Mouse (Mus musculus) intestine, embryonic 14.5 days (tissue): Measurements from ENCODE around the gene Olfr444. TPM values are rescaled to one million over a fixed set of nuclear protein-coding genes. Genes with fewer than 3 reads are reported as not detected.

Source experiments
- ATAC-seq: fragments of 200-750 bp; cut with Nextera tagmentation; replicated peaks from 2 replicates; pipeline ENCODE4 v1.8.0; 2017; ENCODE audit warnings: low read depth, moderate number of reproducible peaks, moderate TSS enrichment, moderate library complexity; ENCODE audit not compliant: low FRiP score, low TSS enrichment
- DNase-seq: peaks from one replicate; pipeline ENCODE4 v3.0.0-alpha.2; 2018; ENCODE audit warnings: low spot score
- H3K27ac ChIP-seq: fragments of 300-500 bp; sonication (generic); 2 replicates; pipeline ENCODE4 v1.5.1; 2014; ENCODE audit warnings: low read depth, mild to moderate bottlenecking, control low read depth
- H3K27me3 ChIP-seq: fragments of 300-500 bp; sonication (generic); replicated peaks from 2 replicates; pipeline ENCODE4 v1.6.1; 2014; ENCODE audit warnings: low read length, control low read depth; ENCODE audit not compliant: control insufficient read depth, insufficient read depth
- H3K36me3 ChIP-seq: fragments of 300-500 bp; sonication (generic); 2 replicates; pipeline ENCODE4 v1.6.1; 2014; ENCODE audit warnings: low read length, control low read depth; ENCODE audit not compliant: control insufficient read depth, insufficient read depth
- H3K4me1 ChIP-seq: fragments of 300-500 bp; sonication (generic); replicated peaks from 2 replicates; pipeline ENCODE4 v1.6.1; 2014; ENCODE audit warnings: low read length, control low read depth, mixed read lengths; ENCODE audit not compliant: control insufficient read depth, insufficient read depth
- H3K4me2 ChIP-seq: fragments of 300-500 bp; sonication (generic); 2 replicates; pipeline ENCODE4 v1.6.1; 2014; ENCODE audit warnings: low read length
- H3K4me3 ChIP-seq: fragments of 300-500 bp; sonication (generic); 2 replicates; pipeline ENCODE4 v1.5.1; 2014; ENCODE audit warnings: low read depth, low read length, control low read depth, mixed read lengths
- H3K9ac ChIP-seq: fragments of 300-500 bp; sonication (generic); 2 replicates; pipeline ENCODE4 v1.6.1; 2014; ENCODE audit warnings: mild to moderate bottlenecking, low read length
- H3K9me3 ChIP-seq: fragments of 300-500 bp; sonication (generic); 2 replicates; pipeline ENCODE4 v1.6.1; 2016; ENCODE audit warnings: low read length, control low read depth; ENCODE audit not compliant: control insufficient read depth
- WGBS: fragments of 180-500 bp; shearing (Covaris S2); extraction: QIAGEN DNeasy Blood & Tissue Kit; methylation state at CpG from one replicate; pipeline ENCODE4 v1.1.7; 2014; 5-methylcytosine and 5-hydroxymethylcytosine counted together
- polyA plus RNA-seq: library from polyadenylated mRNA; unstranded; fragments of >200 nt; fragmentation: Nextera tagmentation; extraction: Ambion mirVana; gene quantifications from 2 replicates; pipeline ENCODE4 v1.2.1, GENCODE M21; 2014

Gene Olfr444
- polyA plus RNA-seq, result not detected in 2 replicates

DNA sequence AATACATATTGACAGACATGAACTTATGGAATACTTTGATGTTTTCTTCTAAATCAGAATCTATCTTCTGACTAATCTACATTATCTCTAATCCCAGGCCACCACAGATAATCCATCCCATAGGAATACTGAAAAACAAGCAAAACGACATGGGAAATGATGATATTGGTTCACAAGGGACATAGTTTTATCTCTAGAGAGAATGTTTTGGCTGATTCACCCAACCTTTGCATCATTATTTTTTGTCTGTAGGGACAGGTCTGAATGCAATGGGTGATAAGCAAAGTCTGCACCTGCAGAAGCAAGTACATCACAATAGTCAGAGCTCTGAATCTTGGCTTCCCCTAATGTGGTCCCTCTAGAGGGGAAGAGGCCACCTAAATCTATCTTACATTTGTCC, at the start of gene Olfr444:
TSS of gene Olfr444 (plus strand) at position 301 of the 400 bp plus-strand sequence.
- no peaks in the 10 kb centered on the region for H3K4me1 ChIP-seq
- no peak within 1 kb of the TSS for H3K9ac ChIP-seq
- 75% methylated on average over 1 of the region's 1 CpGs for whole genome bisulfite sequencing
- H3K9me3 ChIP-seq, result no peaks in the 10 kb centered on the region
- ATAC-seq, result no peak
- DNase-seq, result no peak
- no peak within 1 kb of the TSS for H3K27ac ChIP-seq
- no peaks in the 10 kb centered on the region for H3K36me3 ChIP-seq
- no peaks in the 10 kb centered on the region for H3K27me3 ChIP-seq
- no peak within 1 kb of the TSS for H3K4me3 ChIP-seq
- no peak within 1 kb of the TSS for H3K4me2 ChIP-seq

DNA sequence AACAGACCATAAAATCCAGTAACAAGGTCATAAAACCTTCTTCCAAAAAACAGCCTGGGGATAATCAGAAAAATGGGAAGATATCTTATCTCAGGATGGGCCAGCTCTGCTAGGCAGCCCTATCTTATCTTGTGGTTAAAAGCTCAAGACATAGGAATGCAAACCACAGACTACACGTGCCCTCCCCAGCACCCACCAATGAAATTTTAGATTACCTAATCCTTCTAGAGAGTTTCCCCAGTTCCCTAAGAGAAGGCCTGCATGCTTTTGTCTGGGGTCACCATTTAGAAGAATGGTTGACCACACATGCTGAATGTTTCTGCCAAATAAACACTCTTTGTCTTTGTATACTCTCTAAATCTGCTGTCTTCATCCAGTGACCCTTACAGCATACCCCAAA, 48.5 kb upstream of the Olfr444 start:
- no peak overlapping the region for H3K4me2 ChIP-seq
- no peak overlapping the region for H3K4me3 ChIP-seq
- H3K36me3 ChIP-seq, result no peaks in the 10 kb centered on the region
- H3K27me3 ChIP-seq, result no peaks in the 10 kb centered on the region
- no peaks in the 10 kb centered on the region for H3K9me3 ChIP-seq
- DNase-seq, result no peak
- WGBS, result 4% methylated on average over 1 of the region's 1 CpGs
- H3K9ac ChIP-seq, result no peak overlapping the region
- no peak for ATAC-seq
- no peak overlapping the region for H3K27ac ChIP-seq
- no peaks in the 10 kb centered on the region for H3K4me1 ChIP-seq

DNA sequence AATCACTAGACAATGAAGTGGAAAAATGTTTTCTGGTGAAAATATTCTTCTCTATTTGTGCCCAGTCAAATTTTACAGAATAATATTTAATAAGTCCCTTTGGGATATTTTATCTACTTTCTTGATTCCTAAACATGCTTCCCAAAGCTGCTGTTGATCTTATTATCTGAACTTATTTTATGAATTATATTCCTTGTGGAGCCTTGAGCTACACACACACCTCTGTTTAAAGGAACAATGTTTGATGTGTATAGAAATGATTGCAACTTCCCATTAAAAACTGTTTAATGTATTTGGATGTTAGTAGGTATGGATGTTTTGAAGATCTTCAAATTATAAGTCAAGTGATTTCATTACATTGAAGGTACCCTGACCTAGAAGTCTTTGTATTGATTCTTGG, 40.3 kb upstream of the Olfr444 start, which contains the start of gene Olfr447:
TSS of gene Olfr447 (plus strand) at position 301 of the 400 bp plus-strand sequence.
- ATAC-seq, result no peak
- Histone ChIP-seq H3K4me2 (no peak within 1 kb of the TSS), H3K36me3 (no peaks in the 10 kb centered on the region)

DNA sequence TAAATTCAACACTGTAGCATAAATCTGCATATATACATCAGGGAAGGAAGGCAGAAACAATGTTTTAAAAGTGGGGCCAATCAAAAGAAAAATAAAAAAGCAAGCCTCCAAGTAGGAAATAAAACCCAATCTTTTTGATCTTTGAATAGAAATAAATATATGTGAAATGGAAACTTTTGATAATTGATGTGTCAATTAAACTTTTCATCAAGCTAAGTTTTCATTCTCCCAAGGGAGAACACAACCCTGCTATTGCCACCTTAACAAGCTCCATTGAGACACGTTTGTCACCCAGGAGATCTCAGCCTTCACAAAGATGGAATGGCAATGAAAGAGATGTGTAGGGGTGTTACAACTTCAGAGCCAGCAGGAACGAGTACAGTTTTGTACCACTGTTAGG, 27.8 kb upstream of the Olfr444 start, which contains the start of gene Olfr446:
TSS of gene Olfr446 (plus strand) at position 301 of the 400 bp plus-strand sequence.
- DNase-seq (no peak), ATAC-seq (no peak)
- H3K36me3 ChIP-seq, result no peaks in the 10 kb centered on the region
- no peak within 1 kb of the TSS for H3K4me2 ChIP-seq
- H3K4me1 ChIP-seq, result no peaks in the 10 kb centered on the region
- H3K4me3 ChIP-seq, result no peak within 1 kb of the TSS
- no peaks in the 10 kb centered on the region for H3K9me3 ChIP-seq
- H3K9ac ChIP-seq, result no peak within 1 kb of the TSS
- H3K27me3 ChIP-seq, result no peaks in the 10 kb centered on the region
- 76% methylated on average over 2 of the region's 2 CpGs for WGBS
- no peak within 1 kb of the TSS for H3K27ac ChIP-seq

More for the DNA sequence above, 40.3 kb upstream of the Olfr444 start, which contains the start of gene Olfr447:
- Histone ChIP-seq H3K9me3 (no peaks in the 10 kb centered on the region), H3K27me3 (no peaks in the 10 kb centered on the region), H3K27ac (no peak within 1 kb of the TSS), H3K4me1 (no peaks in the 10 kb centered on the region), H3K4me3 (no peak within 1 kb of the TSS), H3K9ac (no peak within 1 kb of the TSS)
- no peak for DNase-seq

DNA sequence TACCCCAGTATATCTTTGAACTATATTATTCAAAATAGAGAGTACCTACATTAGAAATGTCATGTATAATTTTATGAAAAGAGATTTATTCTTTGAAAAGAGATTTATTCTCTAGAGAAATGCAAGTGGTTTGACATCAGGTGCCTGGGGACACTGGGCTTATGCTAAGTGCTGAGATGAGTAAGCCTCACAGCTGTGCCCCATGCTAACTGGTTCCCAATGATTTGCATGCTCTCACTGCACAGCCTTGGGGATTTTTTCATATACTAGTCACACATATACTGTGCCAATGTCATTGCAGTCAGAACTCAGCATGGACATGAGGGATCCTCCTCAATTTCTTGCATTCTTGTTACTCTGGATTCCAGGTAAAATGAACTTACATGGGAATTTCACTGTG, 31.5 kb downstream of the Olfr444 start:
- Histone ChIP-seq H3K4me3 (no peak overlapping the region), H3K4me1 (no peaks in the 10 kb centered on the region), H3K27me3 (no peaks in the 10 kb centered on the region), H3K9ac (no peak overlapping the region), H3K9me3 (no peaks in the 10 kb centered on the region), H3K4me2 (no peak overlapping the region), H3K27ac (no peak overlapping the region), H3K36me3 (no peaks in the 10 kb centered on the region)
- DNase-seq (no peak), ATAC-seq (no peak)

Other genes starting within 250 kb of the Olfr444 start
- gene Tcaf1, start 239.0 kb upstream of the Olfr444 start, polyA plus RNA-seq, result 77.1 and 85.5 TPM in 2 replicates
- not detected in 2 replicates for gene Olfr453, start 209.7 kb upstream of the Olfr444 start, polyA plus RNA-seq
- gene Olfr38, start 192.7 kb upstream of the Olfr444 start, polyA plus RNA-seq, result not detected in 2 replicates
- not detected in 2 replicates for gene Olfr452, start 164.0 kb upstream of the Olfr444 start, polyA plus RNA-seq
- gene Olfr450, start 137.1 kb upstream of the Olfr444 start, polyA plus RNA-seq, result not detected in 2 replicates
- not detected in 2 replicates for gene Olfr449, start 114.7 kb upstream of the Olfr444 start, polyA plus RNA-seq
- not detected in 2 replicates for gene Olfr448, start 58.6 kb upstream of the Olfr444 start, polyA plus RNA-seq
- gene Olfr447, start 40.2 kb upstream of the Olfr444 start, polyA plus RNA-seq, result not detected in 2 replicates
- not detected in 2 replicates for gene Olfr446, start 27.7 kb upstream of the Olfr444 start, polyA plus RNA-seq
- not detected in 2 replicates for gene Olfr441, start 157.3 kb downstream of the Olfr444 start, polyA plus RNA-seq
- not detected in 2 replicates for gene Olfr237-ps1, start 197.5 kb downstream of the Olfr444 start, polyA plus RNA-seq
- not detected in 2 replicates for gene Olfr437, start 214.2 kb downstream of the Olfr444 start, polyA plus RNA-seq
- gene Olfr13, start 223.1 kb downstream of the Olfr444 start, polyA plus RNA-seq, result not detected in 2 replicates
- gene Olfr435, start 248.1 kb downstream of the Olfr444 start, polyA plus RNA-seq, result not detected in 2 replicates